Mouse (Mus musculus) kidney, embryonic 14.5 days (tissue): ENCODE measurements at regions not wholly inside any gene's neighbourhood (a gene's known extent, or its start where the extent isn't known, plus 50 kb on each side); places are given as distances from the start of the nearest gene placed in this dataset.

Source experiments
- ATAC-seq: fragments of 200-750 bp; cut with Nextera tagmentation; 2 replicates; pipeline ENCODE4 v1.8.0; 2017; ENCODE audit warnings: moderate number of reproducible peaks, mild to moderate bottlenecking, moderate TSS enrichment, moderate library complexity; ENCODE audit not compliant: low FRiP score, low TSS enrichment
- H3K27ac ChIP-seq: fragments of 300-500 bp; sonication (generic); 2 replicates; pipeline ENCODE4 v1.5.1; 2014; ENCODE audit warnings: low read depth, mild to moderate bottlenecking, low read length, moderate library complexity, mixed read lengths
- H3K27me3 ChIP-seq: fragments of 300-500 bp; sonication (generic); 2 replicates; pipeline ENCODE4 v1.6.1; 2014; ENCODE audit warnings: mild to moderate bottlenecking, low read length; ENCODE audit not compliant: control insufficient read depth, insufficient read depth
- H3K36me3 ChIP-seq: fragments of 300-500 bp; sonication (generic); 2 replicates; pipeline ENCODE4 v1.6.1; 2014; ENCODE audit warnings: low read length, mixed read lengths; ENCODE audit not compliant: control insufficient read depth, insufficient read depth
- H3K4me1 ChIP-seq: fragments of 300-500 bp; sonication (generic); 2 replicates; pipeline ENCODE4 v1.6.1; 2014; ENCODE audit warnings: low read length, mixed read lengths; ENCODE audit not compliant: control insufficient read depth, insufficient read depth
- H3K4me2 ChIP-seq: fragments of 300-500 bp; sonication (generic); replicated peaks from 2 replicates; pipeline ENCODE4 v1.6.1; 2014; ENCODE audit warnings: low read depth, mild to moderate bottlenecking, low read length
- H3K4me3 ChIP-seq: fragments of 300-500 bp; sonication (generic); 2 replicates; pipeline ENCODE4 v1.5.1; 2014; ENCODE audit warnings: mild to moderate bottlenecking, low read length
- H3K9ac ChIP-seq: fragments of 300-500 bp; sonication (generic); 2 replicates; pipeline ENCODE4 v1.6.1; 2014; ENCODE audit warnings: low read depth, mild to moderate bottlenecking, low read length, moderate library complexity
- H3K9me3 ChIP-seq: fragments of 300-500 bp; sonication (generic); 2 replicates; pipeline ENCODE4 v1.6.1; 2016; ENCODE audit warnings: low read length; ENCODE audit not compliant: control insufficient read depth
- WGBS: fragments of 180-500 bp; shearing (Covaris S2); extraction: QIAGEN DNeasy Blood & Tissue Kit; methylation state at CpG from one replicate; pipeline ENCODE4 v1.1.7; 2014; 5-methylcytosine and 5-hydroxymethylcytosine counted together

- Histone ChIP-seq H3K36me3 (no peaks in the 10 kb centered on the region), H3K4me1 (no peaks in the 10 kb centered on the region), H3K27ac (no peak overlapping the region), H3K27me3 (no peaks in the 10 kb centered on the region), H3K4me2 (no peak overlapping the region), H3K9me3 (no peaks in the 10 kb centered on the region), H3K9ac (no peak overlapping the region), H3K4me3 (no peak overlapping the region)
- ATAC-seq = peak; percentile 57; the same call in 1 of the 2 replicates
- 33% methylated on average over 2 of the region's 2 CpGs for WGBS
Measured at GRCm38 (mm10) chr7:136235563-136235962, 519.4 kb upstream of the Mki67 start.

- Histone ChIP-seq H3K9ac (no peak overlapping the region), H3K4me1 (no peaks in the 10 kb centered on the region), H3K4me2 (no peak overlapping the region), H3K27ac (no peak overlapping the region), H3K4me3 (no peak overlapping the region), H3K27me3 (no peaks in the 10 kb centered on the region), H3K36me3 (no peaks in the 10 kb centered on the region), H3K9me3 (no peaks in the 10 kb centered on the region)
- no peak for ATAC-seq
- 45% methylated on average over 10 of the region's 10 CpGs for WGBS
Measured at GRCm38 (mm10) chr7:136236391-136236790, 520.2 kb upstream of the Mki67 start.

- H3K4me3 ChIP-seq = no peak overlapping the region
- 60% methylated on average over 6 of the region's 6 CpGs for WGBS
- no peaks in the 10 kb centered on the region for H3K27me3 ChIP-seq
Measured at GRCm38 (mm10) chr7:136265691-136266090, 549.5 kb upstream of the Mki67 start.

GRCm38 (mm10) chr7:136267716-136268489 is 551.7 kb upstream of the Mki67 start:
- H3K4me2 ChIP-seq = no peak overlapping the region
- no peaks in the 10 kb centered on the region for H3K36me3 ChIP-seq
- H3K27ac ChIP-seq = no peak overlapping the region
- no peaks in the 10 kb centered on the region for H3K9me3 ChIP-seq
- H3K9ac ChIP-seq = no peak overlapping the region
- H3K4me1 ChIP-seq = no peaks in the 10 kb centered on the region
- no peak overlapping the region for H3K4me3 ChIP-seq
- H3K27me3 ChIP-seq = no peaks in the 10 kb centered on the region
- no peak for ATAC-seq
- WGBS = 90% methylated on average over 7 of the region's 7 CpGs

More at GRCm38 (mm10) chr7:136265691-136266090, 549.5 kb upstream of the Mki67 start:
- no peak for ATAC-seq
- H3K9ac ChIP-seq = no peak overlapping the region
- H3K4me2 ChIP-seq = no peak overlapping the region
- H3K4me1 ChIP-seq = no peaks in the 10 kb centered on the region
- H3K27ac ChIP-seq = no peak overlapping the region
- no peaks in the 10 kb centered on the region for H3K36me3 ChIP-seq
- no peaks in the 10 kb centered on the region for H3K9me3 ChIP-seq

- Histone ChIP-seq H3K4me2 (no peak overlapping the region), H3K4me3 (no peak overlapping the region), H3K9ac (no peak overlapping the region), H3K27me3 (no peaks in the 10 kb centered on the region), H3K27ac (no peak overlapping the region), H3K9me3 (no peaks in the 10 kb centered on the region), H3K36me3 (no peaks in the 10 kb centered on the region), H3K4me1 (no peaks in the 10 kb centered on the region)
- ATAC-seq = no peak
- WGBS = 84% methylated on average over 10 of the region's 10 CpGs
Measured at GRCm38 (mm10) chr7:136275651-136276050, 559.5 kb upstream of the Mki67 start.

- no peaks in the 10 kb centered on the region for H3K36me3 ChIP-seq
- no peak overlapping the region for H3K4me2 ChIP-seq
- 94% methylated on average over 6 of the region's 6 CpGs for WGBS
- H3K9ac ChIP-seq = no peak overlapping the region
- H3K4me1 ChIP-seq = no peaks in the 10 kb centered on the region
- H3K27ac ChIP-seq = no peak overlapping the region
- no peak overlapping the region for H3K4me3 ChIP-seq
- ATAC-seq = no peak
- no peaks in the 10 kb centered on the region for H3K9me3 ChIP-seq
- H3K27me3 ChIP-seq = no peaks in the 10 kb centered on the region
Measured at GRCm38 (mm10) chr7:136283770-136284169, 567.6 kb upstream of the Mki67 start.

- no peak overlapping the region for H3K27ac ChIP-seq
- WGBS = 92% methylated on average over 1 of the region's 1 CpGs
- no peak overlapping the region for H3K4me3 ChIP-seq
- no peaks in the 10 kb centered on the region for H3K9me3 ChIP-seq
- no peak overlapping the region for H3K4me2 ChIP-seq
- H3K9ac ChIP-seq = no peak overlapping the region
- no peaks in the 10 kb centered on the region for H3K27me3 ChIP-seq
- H3K36me3 ChIP-seq = no peaks in the 10 kb centered on the region
- H3K4me1 ChIP-seq = peaks cover 3% of the 10 kb centered on the region; the same call in 1 of the 2 replicates
- no peak for ATAC-seq
Measured at GRCm38 (mm10) chr7:136285606-136286005, 569.4 kb upstream of the Mki67 start.

- Histone ChIP-seq H3K27me3 (no peaks in the 10 kb centered on the region), H3K4me3 (no peak overlapping the region), H3K9me3 (no peaks in the 10 kb centered on the region), H3K4me2 (no peak overlapping the region), H3K9ac (no peak overlapping the region), H3K4me1 (peaks cover 6% of the 10 kb centered on the region; the same call in 1 of the 2 replicates), H3K27ac (no peak overlapping the region), H3K36me3 (no peaks in the 10 kb centered on the region)
- ATAC-seq = no peak; the same call in 1 of the 2 replicates
- WGBS = 76% methylated on average over 6 of the region's 6 CpGs
Measured at GRCm38 (mm10) chr7:136293536-136294145, 577.5 kb upstream of the Mki67 start.

GRCm38 (mm10) chr7:136294445-136294844 is 578.3 kb upstream of the Mki67 start:
- no peaks in the 10 kb centered on the region for H3K27me3 ChIP-seq
- no peaks in the 10 kb centered on the region for H3K9me3 ChIP-seq
- H3K4me2 ChIP-seq = no peak overlapping the region
- WGBS = 40% methylated on average over 4 of the region's 4 CpGs
- no peak overlapping the region for H3K4me3 ChIP-seq
- no peak overlapping the region for H3K9ac ChIP-seq
- H3K36me3 ChIP-seq = no peaks in the 10 kb centered on the region
- peaks cover 6% of the 10 kb centered on the region; the same call in 1 of the 2 replicates for H3K4me1 ChIP-seq
- no peak for ATAC-seq
- no peak overlapping the region for H3K27ac ChIP-seq
